Mouse (Mus musculus) retina, adult 2 months (tissue): ENCODE measurements around the gene Mcemp1.

ENCODE experiments used
- DNase-seq: peaks from one replicate; pipeline ENCODE4 v3.0.0-alpha.2; 2012; ENCODE audit warnings: low read depth, low spot score

The Mcemp1 gene

GRCm38 (mm10) chr8:3671980-3672491 lies 6.5 kb downstream of the Mcemp1 start, which contains the start of gene Fcor:
Gene Fcor (minus strand): TSS chr8:3672362.
- peak; percentile 65 for DNase-seq

- DNase-seq: no peak
These were observed 9.1 kb downstream of the Mcemp1 start for GRCm38 (mm10) chr8:3674671-3675070.

- peak; percentile 80 for DNase-seq
These were observed 10.8 kb downstream of the Mcemp1 start, which contains the start of gene Trappc5 for GRCm38 (mm10) chr8:3676131-3676992. Gene Trappc5 (plus strand): TSS chr8:3676299.

GRCm38 (mm10) chr8:3676993-3677579 lies 11.5 kb downstream of the Mcemp1 start:
- DNase-seq: no peak

GRCm38 (mm10) chr8:3678831-3679230 lies 13.3 kb downstream of the Mcemp1 start:
- no peak for DNase-seq

GRCm38 (mm10) chr8:3679236-3679635 lies 13.7 kb downstream of the Mcemp1 start:
- no peak for DNase-seq

GRCm38 (mm10) chr8:3679656-3680055 lies 14.1 kb downstream of the Mcemp1 start:
- DNase-seq: no peak

GRCm38 (mm10) chr8:3682435-3682834 lies 16.9 kb downstream of the Mcemp1 start:
- DNase-seq: no peak

- DNase-seq: no peak
These were observed 18.0 kb downstream of the Mcemp1 start for GRCm38 (mm10) chr8:3683408-3684176.

GRCm38 (mm10) chr8:3684530-3684929 lies 19.0 kb downstream of the Mcemp1 start:
- no peak for DNase-seq

- DNase-seq: no peak
These were observed 19.9 kb downstream of the Mcemp1 start for GRCm38 (mm10) chr8:3685422-3685821.

- no peak for DNase-seq
These were observed 22.0 kb downstream of the Mcemp1 start for GRCm38 (mm10) chr8:3687537-3687936.

GRCm38 (mm10) chr8:3690774-3691173 lies 25.2 kb downstream of the Mcemp1 start:
- no peak for DNase-seq

GRCm38 (mm10) chr8:3694121-3694520 lies 28.6 kb downstream of the Mcemp1 start, which contains the start of gene Fcer2a:
Gene Fcer2a (minus strand): TSS chr8:3694175.
- DNase-seq: no peak

- DNase-seq: no peak
These were observed 35.9 kb downstream of the Mcemp1 start for GRCm38 (mm10) chr8:3701491-3701890.

GRCm38 (mm10) chr8:3705711-3706110 lies 40.2 kb downstream of the Mcemp1 start:
- DNase-seq: no peak

- DNase-seq: no peak
These were observed 42.1 kb downstream of the Mcemp1 start for GRCm38 (mm10) chr8:3707611-3708010.

GRCm38 (mm10) chr8:3710312-3710711 lies 44.8 kb downstream of the Mcemp1 start:
- no peak for DNase-seq

- DNase-seq: no peak
These were observed 46.1 kb downstream of the Mcemp1 start for GRCm38 (mm10) chr8:3711646-3712045.

- no peak for DNase-seq
These were observed 51.9 kb downstream of the Mcemp1 start for GRCm38 (mm10) chr8:3717321-3717954.

- peak; percentile 18 for DNase-seq
These were observed 53.0 kb downstream of the Mcemp1 start for GRCm38 (mm10) chr8:3718559-3718958.
